Mouse (Mus musculus): ENCODE measurements at regions not wholly inside any gene's neighbourhood (a gene's known extent, or its start where the extent isn't known, plus 50 kb on each side); places are given as distances from the start of the nearest gene placed in this dataset.

DNA sequence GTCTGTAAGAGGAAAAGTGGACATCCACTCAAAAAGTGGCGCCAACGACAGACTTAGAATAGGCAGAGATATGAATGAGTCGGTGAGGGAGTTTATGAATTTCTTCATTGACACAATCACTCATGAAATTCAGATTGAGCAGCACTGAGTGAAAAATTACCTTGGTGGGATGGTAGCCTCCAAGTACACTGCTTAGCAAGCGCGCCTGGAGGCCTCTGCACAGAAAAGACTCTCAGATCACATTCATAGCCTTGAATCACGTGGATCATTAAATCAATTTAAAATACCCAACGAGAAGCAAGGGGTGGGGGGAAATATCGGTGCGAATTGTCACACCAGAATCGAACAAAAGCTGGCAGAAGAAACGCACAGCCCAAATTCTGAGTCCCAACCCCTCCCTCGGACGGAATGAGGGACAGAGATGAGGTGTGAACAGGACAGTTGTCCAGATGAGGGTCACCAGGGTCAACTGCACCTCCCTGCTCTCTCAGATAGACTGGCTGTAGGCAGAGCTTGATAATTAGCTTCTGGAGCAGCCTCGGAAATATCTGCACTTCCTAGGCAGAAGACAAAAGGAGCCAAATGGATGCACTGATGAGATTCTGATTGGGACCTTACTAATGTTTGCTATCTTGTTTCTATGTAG lies 113.5 kb upstream of the Cdkn3 start:
- intact Hi-C loops (cut with DNase I) = no loop called here
- no peak for DNase-seq (ENCODE audit: low spot score in 2 of 2)

DNA sequence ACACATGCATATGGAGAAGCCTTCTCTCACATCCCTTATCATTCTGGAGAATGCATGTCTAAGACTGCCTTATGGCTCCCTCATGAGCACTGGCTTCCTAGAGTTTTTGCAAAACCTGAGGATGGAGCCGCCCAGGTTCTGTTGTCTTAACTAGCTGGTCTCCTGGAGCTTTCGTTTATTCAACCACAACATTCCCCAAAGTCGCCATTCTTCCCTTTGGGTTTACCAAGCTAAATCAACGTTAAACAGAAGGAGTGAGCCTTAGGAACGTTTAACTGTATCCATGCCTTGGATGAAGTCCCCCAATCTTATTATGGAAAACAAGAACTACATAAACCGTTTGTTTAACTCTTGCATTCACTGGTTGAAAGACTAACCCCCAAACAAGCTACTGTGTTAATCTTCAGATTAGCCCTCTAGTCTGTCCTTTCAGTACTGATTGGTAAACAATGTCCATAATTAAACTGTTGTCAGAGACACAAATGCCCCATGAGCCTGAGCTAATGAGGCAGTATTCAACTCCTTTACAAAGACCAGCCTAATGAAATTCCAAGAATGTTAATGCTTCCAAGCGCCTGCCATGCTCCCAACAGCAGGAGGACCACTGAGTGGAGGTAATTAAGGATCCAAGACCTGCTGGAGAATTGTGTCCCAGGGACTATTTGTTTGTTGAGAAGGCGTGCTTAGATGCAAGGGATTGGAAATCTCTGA lies 121.1 kb upstream of the Cdkn3 start:
- DNase-seq (ENCODE audit: low spot score in 2 of 2) = no peak
- intact Hi-C loops (cut with DNase I) = no loop called here

DNA sequence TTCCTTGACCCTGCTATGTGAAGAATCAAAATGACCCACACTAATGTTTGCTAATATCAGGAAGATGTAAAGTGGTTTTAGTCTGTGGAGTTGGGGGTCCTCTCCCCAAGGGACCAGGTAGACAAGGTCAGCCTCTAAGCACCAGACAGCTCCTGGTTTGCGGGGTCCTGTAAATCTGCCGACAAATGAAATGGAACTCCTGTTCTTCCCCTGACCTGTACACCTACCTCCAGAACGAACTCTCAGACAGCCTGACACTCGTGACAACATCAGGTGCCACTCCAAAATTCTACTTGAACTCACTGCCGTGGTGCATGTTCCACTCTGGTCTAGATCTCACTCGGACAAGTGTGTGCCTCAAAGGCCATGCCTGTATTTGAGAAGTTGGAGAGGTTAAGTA lies 121.8 kb upstream of the Cdkn3 start:
- intact Hi-C loops (cut with DNase I) = no loop called here
- no peak for DNase-seq (ENCODE audit: low spot score in 2 of 2)

DNA sequence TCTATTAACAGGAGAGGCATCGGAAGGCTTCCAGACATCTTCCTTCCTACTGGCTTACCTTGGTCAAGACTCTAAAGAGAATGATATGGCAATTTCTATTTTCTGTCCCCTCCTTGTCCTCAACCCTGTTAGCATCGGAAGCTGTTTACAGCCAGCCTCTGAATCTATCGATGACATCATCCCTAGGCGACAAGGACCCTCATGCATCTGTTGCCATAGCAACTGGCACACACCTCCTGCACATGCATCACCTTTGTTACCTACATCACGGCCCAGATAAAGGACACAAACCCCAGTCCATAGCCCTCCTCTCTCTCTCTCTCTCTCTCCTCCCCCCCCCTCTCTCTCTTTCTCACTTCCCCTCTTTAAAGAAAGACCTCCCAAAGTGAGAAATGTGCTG lies 123.1 kb upstream of the Cdkn3 start:
- intact Hi-C loops (cut with DNase I) = no loop called here
- DNase-seq (ENCODE audit: low spot score in 2 of 2) = no peak

DNA sequence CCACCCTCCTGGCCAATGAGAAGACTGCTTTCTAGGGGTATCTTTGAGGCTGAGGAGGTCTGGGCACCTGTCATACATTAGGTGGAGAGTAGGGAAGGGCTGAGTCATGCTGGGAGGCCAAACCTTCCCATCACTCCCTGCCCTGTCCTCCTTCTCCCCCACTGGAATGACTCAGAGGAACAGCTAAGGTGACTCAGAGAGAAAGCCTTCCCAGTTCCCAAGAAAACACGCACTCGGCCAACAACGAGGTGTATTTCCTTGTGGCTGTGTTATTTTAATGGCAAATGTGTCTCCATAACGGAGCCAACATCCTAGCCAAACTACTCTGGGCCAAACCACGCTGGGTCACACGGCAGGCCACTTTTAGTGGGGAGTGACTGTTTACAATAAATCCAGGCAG lies 124.0 kb upstream of the Cdkn3 start:
- no peak for DNase-seq (ENCODE audit: low spot score in 2 of 2)
- intact Hi-C loops (cut with DNase I) = no loop called here

DNA sequence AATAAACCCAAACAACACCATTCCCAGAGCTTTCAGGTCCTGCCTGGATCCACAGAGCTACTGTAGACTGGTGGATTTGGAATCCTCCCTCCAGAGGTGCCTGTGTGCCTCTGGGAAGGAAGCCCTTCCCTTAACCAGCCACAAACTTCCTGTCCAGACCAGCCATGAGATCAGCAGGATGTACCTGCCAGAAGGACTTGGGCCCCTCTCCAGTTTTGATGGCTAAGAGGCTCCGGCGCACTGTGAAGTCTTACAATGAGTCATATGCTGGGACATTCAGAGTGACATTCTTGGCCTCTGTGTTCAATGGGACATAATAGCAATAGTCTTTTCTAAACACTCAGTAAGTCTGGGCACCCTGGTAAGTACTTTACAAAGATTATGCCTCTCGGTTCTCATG lies 125.0 kb upstream of the Cdkn3 start:
- DNase-seq (ENCODE audit: low spot score in 2 of 2) = no peak

DNA sequence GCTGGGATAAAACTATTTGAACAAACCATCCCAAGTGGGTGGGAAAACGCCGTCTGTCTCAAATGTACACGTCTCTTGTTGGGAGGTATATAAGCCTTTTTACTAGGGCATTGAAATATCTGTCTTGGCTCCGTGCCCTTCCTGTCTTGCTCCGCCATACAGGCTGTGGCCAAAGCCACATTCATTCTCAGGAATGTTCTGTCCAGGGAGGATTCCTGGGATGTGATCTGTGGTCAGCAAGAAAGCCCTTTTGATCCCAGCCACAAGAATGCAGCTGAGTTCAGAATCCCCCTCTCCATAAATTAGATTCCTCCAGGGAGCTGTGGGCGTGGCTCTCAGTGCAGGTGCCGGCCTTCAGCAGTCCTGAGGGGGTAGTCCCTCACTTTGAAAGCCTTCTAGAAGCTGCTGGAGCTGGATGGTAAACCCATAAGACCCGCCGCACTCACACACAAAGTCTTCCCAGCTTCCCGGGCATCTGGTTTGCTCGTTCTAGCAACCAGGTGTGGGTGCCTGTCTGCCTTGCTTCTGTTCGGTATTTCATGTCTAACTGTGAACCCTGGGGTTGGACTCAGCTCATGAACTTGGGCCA lies 125.6 kb upstream of the Cdkn3 start:
- DNase-seq (ENCODE audit: low spot score in 2 of 2) = no peak
- intact Hi-C loops (cut with DNase I) = no loop called here

More for the DNA sequence above, 125.0 kb upstream of the Cdkn3 start:
- intact Hi-C loops (cut with DNase I) = no loop called here

DNA sequence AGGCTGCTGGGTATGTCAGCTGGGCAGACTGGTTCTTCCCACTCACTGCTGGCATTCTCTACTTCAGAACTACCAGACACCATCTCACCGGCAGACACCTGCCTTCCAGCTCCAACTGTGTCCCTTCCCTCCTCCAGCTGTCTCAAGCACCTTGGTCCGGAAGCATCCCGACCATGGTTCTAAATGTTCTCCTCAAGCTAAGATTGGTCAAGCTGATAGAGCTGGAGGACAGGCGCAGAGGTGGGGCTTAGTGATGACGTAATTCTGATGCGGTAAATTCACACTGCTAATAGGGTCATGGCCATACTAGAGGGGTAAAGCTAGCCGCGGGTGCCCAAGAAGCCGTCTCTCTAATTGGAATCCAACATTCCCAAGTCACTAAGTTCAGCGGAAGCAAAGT lies 126.1 kb upstream of the Cdkn3 start:
- intact Hi-C loops (cut with DNase I) = no loop called here
- DNase-seq (ENCODE audit: low spot score in 2 of 2) = no peak

DNA sequence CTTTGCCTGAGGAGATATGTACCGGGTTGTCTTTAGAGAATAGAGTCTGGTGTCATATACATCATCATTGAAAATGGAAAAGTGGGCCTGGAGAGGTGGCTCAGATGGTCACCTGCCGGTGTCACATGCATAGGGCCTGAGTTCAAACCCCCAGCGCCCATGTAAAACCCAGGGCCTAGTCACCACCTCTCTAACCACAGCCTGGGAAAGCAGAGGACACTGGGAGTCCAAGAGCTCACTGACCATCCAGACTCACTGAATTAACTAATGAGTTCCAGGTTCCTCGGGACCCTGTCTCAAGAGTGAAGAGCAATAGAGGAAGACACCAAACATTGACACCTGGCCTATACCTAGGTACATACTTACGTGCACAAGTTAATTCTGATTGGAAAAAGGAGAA lies 132.7 kb upstream of the Cdkn3 start:
- no peak for DNase-seq (ENCODE audit: low spot score in 2 of 2)
- intact Hi-C loops (cut with DNase I) = no loop called here

DNA sequence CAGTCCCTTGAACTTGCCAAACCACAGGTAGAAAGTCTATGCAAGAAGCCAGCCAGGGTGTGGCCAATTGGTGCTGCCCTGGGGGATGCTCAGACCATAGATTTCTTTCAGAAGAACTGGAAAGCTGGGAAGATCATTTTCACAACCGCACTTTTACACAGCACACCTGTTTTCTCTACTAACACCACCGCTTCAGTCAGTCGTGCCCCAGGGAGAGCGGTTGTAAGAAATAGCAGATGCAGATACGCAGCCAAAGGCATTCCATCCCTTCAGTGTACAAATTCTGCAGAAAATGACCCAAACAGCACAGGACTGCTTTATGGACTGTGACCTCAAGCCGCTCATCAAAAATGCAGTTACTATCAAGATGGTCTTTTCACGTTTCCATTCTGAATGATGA lies 134.6 kb upstream of the Cdkn3 start:
- no peak for DNase-seq (ENCODE audit: low spot score in 2 of 2)

DNA sequence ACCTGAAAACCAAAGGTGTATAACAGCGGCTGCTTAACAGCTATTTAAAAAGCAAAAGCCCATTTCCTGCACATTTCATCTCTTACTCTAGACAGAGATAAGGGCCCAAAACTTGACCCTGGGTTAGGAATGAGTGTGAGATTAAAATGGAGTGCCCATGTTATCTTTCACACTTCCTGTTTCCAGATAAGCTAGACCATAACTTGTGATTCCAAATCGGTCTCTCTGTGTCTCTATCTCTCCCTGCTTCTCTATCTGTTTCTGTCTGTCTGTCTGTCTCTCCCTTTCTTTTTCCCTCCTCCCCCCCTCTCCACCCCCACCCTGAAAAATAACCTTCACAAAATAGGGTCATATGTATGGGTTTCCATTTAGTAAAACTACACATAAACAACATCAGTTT lies 136.7 kb upstream of the Cdkn3 start:
- DNase-seq (ENCODE audit: low spot score in 2 of 2) = no peak
- intact Hi-C loops (cut with DNase I) = no loop called here

More for the DNA sequence above, 134.6 kb upstream of the Cdkn3 start:
- intact Hi-C loops (cut with DNase I) = no loop called here

DNA sequence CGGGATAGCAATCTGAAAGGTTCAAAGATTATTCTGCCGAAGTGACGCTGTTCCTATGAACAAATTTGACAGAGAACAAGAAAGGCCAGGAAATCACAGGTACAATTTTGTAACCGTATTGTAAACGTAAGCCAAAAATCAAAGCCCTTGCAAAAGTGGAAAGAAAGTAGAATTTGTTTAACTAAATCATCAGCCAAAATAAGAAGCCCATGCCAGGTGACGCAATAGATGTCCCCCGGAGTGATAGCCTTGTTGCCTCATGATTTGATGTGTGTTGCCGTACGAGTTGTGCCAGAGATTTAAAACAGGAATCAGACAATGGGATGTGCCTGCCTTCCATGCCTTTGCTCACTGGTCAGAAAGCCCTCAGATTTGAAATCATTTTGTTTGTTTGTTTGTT lies 144.3 kb upstream of the Cdkn3 start:
- DNase-seq (ENCODE audit: low spot score in 2 of 2) = no peak
- intact Hi-C loops (cut with DNase I) = no loop called here

DNA sequence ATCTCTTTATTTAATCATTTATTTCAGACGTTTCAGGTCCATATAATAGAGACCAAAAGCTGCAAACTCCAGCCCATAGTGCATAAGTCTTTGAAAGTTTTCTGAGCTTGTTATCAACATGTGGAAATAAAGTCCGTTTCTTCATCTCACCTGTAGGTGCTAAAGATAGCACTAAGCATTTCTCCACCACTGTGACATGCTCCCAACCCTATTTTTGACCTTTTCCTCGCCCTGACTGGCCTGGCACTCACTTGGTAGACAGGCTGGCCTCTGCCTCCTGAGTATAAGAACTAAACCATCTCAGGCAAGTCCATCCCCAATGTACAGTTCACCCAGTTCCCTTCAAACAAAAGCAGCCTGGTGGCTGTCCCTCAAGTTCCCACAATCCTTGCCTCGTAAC lies 145.4 kb upstream of the Cdkn3 start:
- intact Hi-C loops (cut with DNase I) = no loop called here
- no peak for DNase-seq (ENCODE audit: low spot score in 2 of 2)

DNA sequence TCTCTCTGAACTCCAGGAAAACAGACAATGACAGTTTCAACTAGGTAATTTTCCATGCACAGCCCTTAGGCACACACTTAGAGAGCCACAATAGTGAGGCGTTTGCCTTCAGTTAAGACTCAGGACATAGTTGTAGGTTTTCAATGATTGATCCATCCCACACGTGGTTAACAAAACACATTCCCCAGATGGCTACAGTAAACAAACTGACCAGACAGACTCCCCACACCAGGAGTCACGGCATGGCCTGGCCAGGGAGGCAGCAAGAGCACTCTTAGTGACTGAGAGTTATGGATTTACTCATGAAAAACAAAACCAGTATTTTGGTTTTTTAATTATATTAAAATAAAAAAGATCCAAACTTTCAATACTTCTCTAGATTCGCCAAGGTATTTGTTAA lies 146.6 kb upstream of the Cdkn3 start:
- intact Hi-C loops (cut with DNase I) = no loop called here
- no peak for DNase-seq (ENCODE audit: low spot score in 2 of 2)

DNA sequence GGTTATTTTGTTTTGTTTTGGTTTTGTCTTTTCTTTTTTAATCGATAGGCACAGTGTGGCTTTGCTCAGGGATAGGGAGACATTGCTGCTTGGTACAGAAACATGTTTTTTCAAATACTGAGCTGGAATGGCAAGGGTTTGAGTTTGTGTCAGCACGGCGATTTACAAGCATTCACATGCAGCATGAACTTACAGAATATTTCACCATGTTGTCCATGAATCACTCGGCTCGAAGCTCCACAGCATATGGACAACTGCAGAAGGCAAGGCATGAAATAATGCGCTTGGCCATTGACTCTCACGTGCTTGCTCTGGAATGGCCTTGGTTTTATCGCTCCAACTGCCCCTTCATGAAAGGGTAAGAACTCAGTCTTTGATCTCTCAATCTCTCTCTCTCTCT lies 147.1 kb upstream of the Cdkn3 start:
- DNase-seq (ENCODE audit: low spot score in 2 of 2) = no peak
- intact Hi-C loops (cut with DNase I) = no loop called here

DNA sequence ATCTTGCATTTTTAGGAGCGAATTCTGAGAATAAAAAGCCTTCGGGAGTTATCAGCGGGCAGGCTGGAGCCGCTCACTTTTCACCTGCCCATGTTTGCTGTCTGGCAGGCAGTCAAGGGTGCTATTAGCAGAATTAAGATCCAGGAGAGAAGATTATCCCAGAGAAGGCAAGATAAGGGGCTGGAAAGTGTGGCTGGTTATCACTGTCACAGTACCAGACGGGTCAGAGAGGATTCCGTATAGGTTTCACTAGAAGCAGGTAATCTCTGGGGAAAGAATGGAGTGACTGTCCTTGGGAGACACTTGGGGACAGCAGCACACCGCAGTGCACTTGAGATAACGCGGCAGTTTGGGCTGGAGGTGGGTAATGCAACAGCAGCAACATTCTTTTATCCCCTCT lies 147.8 kb upstream of the Cdkn3 start:
- no peak for DNase-seq (ENCODE audit: low spot score in 2 of 2)
- intact Hi-C loops (cut with DNase I) = no loop called here

DNA sequence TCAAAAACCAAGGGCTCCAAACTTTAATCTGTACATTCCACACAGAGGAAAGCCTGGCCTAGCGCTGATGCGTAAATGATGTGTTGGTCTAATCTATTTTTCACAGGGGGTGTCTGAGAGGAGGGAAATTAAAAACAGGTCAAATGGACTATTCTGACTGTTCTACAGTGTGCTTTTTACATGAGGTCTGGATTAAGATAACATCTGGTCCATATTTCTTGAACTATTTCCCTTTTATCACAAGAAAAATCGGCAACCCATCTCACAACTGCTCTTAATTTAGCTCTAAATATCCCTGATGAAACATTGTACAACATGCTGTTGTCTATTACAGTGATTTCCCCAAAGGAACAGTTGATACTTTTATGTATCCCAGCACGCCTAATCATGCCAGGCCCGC lies 149.4 kb upstream of the Cdkn3 start:
- intact Hi-C loops (cut with DNase I) = no loop called here
- DNase-seq (ENCODE audit: low spot score in 2 of 2) = no peak

DNA sequence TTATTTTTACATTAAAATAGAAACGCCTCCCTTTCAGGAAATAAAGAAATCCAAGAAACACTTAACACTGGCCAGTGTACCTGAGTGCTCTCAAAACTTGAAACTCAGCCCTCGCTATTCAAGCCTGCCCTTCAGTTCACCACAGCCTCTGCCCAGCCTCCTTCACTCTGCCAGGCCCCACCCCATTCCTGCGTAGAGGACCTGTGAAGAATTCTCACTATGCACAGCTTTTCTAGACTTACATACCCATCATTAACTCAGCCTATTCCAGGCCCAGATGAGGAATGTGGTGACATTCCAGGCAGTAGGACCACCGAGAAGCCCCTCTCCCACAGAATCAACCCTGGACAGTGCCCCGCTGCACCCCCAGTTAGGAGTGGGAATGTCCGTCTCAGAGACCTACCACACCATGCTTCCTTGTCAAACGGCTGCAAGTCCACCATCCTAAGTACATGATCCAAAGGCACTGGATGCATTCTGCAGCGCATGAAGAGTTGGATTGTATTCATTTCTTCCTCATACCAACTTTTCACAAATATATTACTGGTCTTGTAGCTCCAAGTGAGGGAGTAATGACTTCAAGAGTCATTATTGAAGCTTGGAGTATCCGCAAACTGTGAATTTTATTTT lies 150.0 kb upstream of the Cdkn3 start:
- intact Hi-C loops (cut with DNase I) = no loop called here

DNA sequence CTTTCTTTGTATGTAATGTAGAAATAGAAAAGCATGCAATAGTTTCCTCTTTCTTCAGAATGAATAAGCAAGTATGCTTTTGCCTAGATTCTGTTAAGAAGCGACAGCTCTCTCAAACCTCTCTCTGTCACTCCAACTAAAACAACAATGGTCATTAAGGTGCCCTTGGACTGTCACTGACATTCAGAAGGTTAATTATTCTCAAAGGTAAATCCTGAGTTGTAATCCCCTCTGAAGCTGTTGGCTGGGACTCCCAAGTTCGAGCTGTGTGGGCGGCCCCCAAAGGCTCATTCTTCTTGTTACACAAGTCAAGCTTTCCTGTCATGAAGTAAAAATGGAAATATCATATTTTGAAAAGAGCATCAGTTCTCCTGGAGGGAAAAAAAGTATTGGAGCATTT lies 153.6 kb upstream of the Cdkn3 start:
- intact Hi-C loops (cut with DNase I) = no loop called here
- no peak for DNase-seq (ENCODE audit: low spot score in 2 of 2)

More for the DNA sequence above, 150.0 kb upstream of the Cdkn3 start:
- DNase-seq (ENCODE audit: low spot score in 2 of 2) = no peak

DNA sequence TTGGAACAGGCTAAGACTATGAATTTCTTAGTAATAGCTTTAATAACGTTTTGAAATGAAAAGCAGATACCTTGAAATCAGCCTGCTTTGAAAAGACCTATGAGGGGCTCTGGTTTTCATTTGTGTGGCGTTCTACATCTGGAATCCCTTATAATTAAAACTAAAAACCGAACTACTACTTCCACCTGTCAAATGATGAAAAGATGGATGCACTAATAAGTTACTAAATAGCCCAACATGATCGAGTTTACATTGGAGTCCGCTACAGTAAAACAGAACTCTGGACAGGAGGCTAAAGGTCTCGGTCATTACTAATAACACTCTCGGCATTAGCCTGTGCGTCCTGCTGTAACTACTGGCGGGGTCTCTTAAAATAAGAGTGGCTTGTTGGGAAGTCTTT lies 154.3 kb upstream of the Cdkn3 start:
- no peak for DNase-seq (ENCODE audit: low spot score in 2 of 2)
- intact Hi-C loops (cut with DNase I) = no loop called here

Data from left cerebral cortex, postnatal 14 days (tissue).